Mouse (Mus musculus) lung, embryonic 14.5 days (tissue): ENCODE measurements at regions not wholly inside any gene's neighbourhood (a gene's known extent, or its start where the extent isn't known, plus 50 kb on each side); places are given as distances from the start of the nearest gene placed in this dataset.

Experiments
- ATAC-seq: fragments of 200-750 bp; cut with Nextera tagmentation; 2 replicates; pipeline ENCODE4 v1.8.0; 2017; ENCODE audit warnings: mild to moderate bottlenecking, moderate TSS enrichment, moderate library complexity; ENCODE audit not compliant: insufficient read depth
- DNase-seq: peaks from one replicate; pipeline ENCODE4 v3.0.0-alpha.2; 2015
- H3K27ac ChIP-seq: fragments of 300-500 bp; sonication (generic); 2 replicates; pipeline ENCODE4 v1.5.1; 2014; ENCODE audit warnings: low read depth, mild to moderate bottlenecking, moderate library complexity
- H3K27me3 ChIP-seq: fragments of 300-500 bp; sonication (generic); 2 replicates; pipeline ENCODE4 v1.6.1; 2014; ENCODE audit warnings: low read length, control low read depth; ENCODE audit not compliant: insufficient read depth
- H3K36me3 ChIP-seq: fragments of 300-500 bp; sonication (generic); 2 replicates; pipeline ENCODE4 v1.6.1; 2014; ENCODE audit warnings: control low read depth; ENCODE audit not compliant: insufficient read depth
- H3K4me1 ChIP-seq: fragments of 300-500 bp; sonication (generic); 2 replicates; pipeline ENCODE4 v1.6.1; 2014; ENCODE audit warnings: antibody characterized with exemption, control low read depth; ENCODE audit not compliant: insufficient read depth
- H3K4me2 ChIP-seq: fragments of 300-500 bp; sonication (generic); 2 replicates; pipeline ENCODE4 v1.6.1; 2014; ENCODE audit warnings: mild to moderate bottlenecking
- H3K4me3 ChIP-seq: fragments of 300-500 bp; sonication (generic); 2 replicates; pipeline ENCODE4 v1.5.1; 2014; ENCODE audit warnings: low read depth, low read length
- H3K9ac ChIP-seq: fragments of 300-500 bp; sonication (generic); 2 replicates; pipeline ENCODE4 v1.6.1; 2014
- H3K9me3 ChIP-seq: fragments of 300-500 bp; sonication (generic); 2 replicates; pipeline ENCODE4 v1.6.1; 2016; ENCODE audit warnings: low read depth, low read length, control low read depth
- CTCF ChIP-seq: IDR thresholded peaks from 2 replicates; pipeline ENCODE4 v1.5.1; 2016; ENCODE audit warnings: antibody characterized with exemption, low read depth
- WGBS: fragments of 180-500 bp; shearing (Covaris S2); extraction: QIAGEN DNeasy Blood & Tissue Kit; methylation state at CpG from one replicate; pipeline ENCODE4 v1.1.7; 2014; 5-methylcytosine and 5-hydroxymethylcytosine counted together

DNA sequence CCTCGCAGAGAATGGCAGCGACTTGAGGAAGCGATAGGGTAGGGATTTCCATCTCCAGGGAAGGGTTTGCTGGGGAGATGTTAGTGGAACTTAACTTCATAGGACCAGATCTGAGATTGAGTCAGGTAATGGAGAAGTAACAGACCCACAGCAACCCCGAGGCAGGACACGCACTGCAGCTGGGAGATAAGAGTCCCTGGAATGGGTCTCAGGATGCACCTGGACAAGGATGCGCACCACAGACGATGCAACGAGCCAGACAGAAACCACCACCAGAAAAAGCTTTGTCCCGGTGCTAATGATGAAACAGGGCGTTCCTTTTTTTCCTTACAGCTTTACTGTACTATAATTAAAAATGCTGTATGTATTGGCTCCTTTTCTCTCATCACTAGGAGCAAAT is 470.9 kb upstream of the Jarid2 start:
- no peak for DNase-seq
- H3K27ac ChIP-seq = no peak overlapping the region
- no peak for TF ChIP-seq CTCF
- H3K36me3 ChIP-seq = no peaks in the 10 kb centered on the region
- ATAC-seq = no peak
- no peaks in the 10 kb centered on the region for H3K27me3 ChIP-seq
- no peaks in the 10 kb centered on the region for H3K9me3 ChIP-seq
- H3K4me3 ChIP-seq = no peak overlapping the region
- H3K4me2 ChIP-seq = no peak overlapping the region
- H3K9ac ChIP-seq = no peak overlapping the region
- H3K4me1 ChIP-seq = peaks cover 3% of the 10 kb centered on the region; the same call in 1 of the 2 replicates
- 81% methylated on average over 10 of the region's 10 CpGs for WGBS

DNA sequence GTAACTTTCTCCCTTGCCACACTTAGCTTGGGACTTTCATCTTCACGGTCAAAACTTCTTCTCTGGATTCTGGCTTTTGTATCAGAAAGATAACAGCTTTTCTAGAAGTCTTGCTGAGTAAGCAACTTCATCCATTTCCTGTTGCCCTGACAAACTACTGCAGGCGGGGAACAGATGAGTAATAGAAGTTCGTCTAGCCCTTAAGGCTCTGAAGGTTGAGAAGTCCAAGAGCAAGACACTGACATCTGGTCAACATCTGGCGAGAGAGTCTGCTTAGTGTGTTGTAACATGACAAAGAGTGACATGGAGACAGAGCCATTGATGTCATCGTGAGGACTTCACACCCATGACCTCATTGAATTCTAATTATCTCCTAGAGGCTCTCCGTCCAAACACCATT is 469.2 kb upstream of the Jarid2 start:
- Histone ChIP-seq H3K36me3 (no peaks in the 10 kb centered on the region), H3K4me1 (peaks cover 3% of the 10 kb centered on the region; the same call in 1 of the 2 replicates), H3K9me3 (no peaks in the 10 kb centered on the region), H3K9ac (no peak overlapping the region), H3K4me2 (no peak overlapping the region), H3K4me3 (no peak overlapping the region), H3K27me3 (no peaks in the 10 kb centered on the region), H3K27ac (no peak overlapping the region)
- no peak for TF ChIP-seq CTCF
- 43% methylated on average over 6 of the region's 6 CpGs for WGBS
- DNase-seq = peak; percentile 45
- no peak for ATAC-seq

DNA sequence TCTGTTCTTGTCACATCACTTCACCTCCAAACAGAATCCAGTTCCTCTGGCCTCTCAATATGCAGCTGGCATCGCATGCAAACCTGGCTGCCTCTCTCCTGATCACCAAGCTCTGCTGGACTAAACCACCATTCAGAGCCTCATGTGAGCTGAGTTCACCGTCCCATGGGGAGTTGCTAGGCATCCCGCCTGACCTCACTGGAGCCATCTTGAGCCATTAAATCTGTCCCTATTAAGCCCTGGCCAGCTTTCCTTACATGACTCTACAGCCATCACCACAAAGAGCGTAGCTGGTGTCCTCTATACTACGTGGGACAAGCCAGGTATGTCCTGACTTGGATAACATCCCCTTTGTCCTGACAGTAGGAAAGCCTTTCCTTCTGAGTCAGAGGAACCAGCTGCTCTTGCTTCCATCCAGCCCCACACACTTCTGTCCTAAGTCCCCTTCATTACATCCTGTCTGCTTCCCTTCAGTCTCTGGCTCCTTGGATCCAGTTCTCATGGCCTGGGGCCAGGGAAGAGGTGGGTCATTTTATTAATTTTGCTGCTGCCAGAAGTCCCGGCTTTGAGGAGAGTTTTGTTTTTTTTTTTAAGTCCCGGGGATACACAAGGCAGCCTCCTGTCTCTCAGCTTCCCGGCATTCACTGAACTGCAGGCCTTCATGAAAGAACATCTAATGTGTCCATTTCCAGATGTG is 468.5 kb upstream of the Jarid2 start:
- H3K4me3 ChIP-seq = no peak overlapping the region
- H3K36me3 ChIP-seq = no peaks in the 10 kb centered on the region
- H3K9me3 ChIP-seq = no peaks in the 10 kb centered on the region
- DNase-seq (peak; percentile 70), ATAC-seq (no peak)
- peaks cover 3% of the 10 kb centered on the region; the same call in 1 of the 2 replicates for H3K4me1 ChIP-seq
- no peak for TF ChIP-seq CTCF
- no peak overlapping the region for H3K4me2 ChIP-seq
- no peak overlapping the region for H3K9ac ChIP-seq
- no peaks in the 10 kb centered on the region for H3K27me3 ChIP-seq
- no peak overlapping the region; the same call in 1 of the 2 replicates for H3K27ac ChIP-seq
- 62% methylated on average over 8 of the region's 8 CpGs for WGBS

DNA sequence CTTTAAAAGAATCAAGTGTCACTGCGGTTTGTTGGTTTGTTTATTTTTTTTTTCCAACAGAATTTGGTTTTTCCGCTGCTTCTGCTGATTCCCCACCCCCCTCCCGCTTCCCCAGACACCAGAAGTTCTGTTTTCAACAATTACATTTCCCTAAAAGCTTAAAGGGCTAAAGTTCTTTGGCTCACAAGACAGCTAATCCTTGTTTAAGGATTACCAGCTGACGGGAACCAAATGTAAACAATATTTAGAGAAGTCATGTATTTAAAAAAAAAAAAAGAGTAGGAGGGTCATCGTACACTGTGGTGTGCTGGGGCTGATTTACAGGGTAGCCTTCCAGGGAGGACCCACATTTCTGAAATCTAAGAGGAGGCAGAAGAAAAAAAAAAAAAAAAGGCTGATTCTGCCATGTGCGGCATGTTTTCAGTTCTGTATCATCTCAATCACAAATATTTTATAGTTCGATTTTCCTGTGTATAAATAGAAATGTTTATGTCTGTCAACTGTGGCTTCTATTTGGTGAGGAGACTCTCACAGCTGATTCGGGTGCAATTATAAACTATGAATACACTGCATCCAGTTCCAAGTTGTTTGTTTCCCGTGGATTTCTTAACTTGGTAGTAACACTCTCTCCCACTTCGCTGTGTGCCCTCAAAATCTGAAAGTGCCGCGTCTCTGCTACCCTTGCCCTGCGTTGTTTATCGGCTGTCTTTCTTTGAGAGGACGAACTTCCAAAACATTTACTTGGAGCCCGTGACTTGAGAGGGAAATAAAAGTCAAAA is 456.3 kb upstream of the Jarid2 start:
- TF ChIP-seq CTCF = no peak
- no peak overlapping the region for H3K9ac ChIP-seq
- no peaks in the 10 kb centered on the region for H3K9me3 ChIP-seq
- ATAC-seq = peak; percentile 73
- no peaks in the 10 kb centered on the region for H3K36me3 ChIP-seq
- DNase-seq = peak; percentile 65
- H3K4me2 ChIP-seq = peak overlapping the region; percentile 40
- 39% methylated on average over 16 of the region's 16 CpGs for WGBS
- no peaks in the 10 kb centered on the region for H3K27me3 ChIP-seq
- 0 out of 2 replicates have a peak overlapping the region, but pooled peaks have one; percentile 54 for H3K27ac ChIP-seq
- H3K4me1 ChIP-seq = no peaks in the 10 kb centered on the region
- no peak overlapping the region for H3K4me3 ChIP-seq

DNA sequence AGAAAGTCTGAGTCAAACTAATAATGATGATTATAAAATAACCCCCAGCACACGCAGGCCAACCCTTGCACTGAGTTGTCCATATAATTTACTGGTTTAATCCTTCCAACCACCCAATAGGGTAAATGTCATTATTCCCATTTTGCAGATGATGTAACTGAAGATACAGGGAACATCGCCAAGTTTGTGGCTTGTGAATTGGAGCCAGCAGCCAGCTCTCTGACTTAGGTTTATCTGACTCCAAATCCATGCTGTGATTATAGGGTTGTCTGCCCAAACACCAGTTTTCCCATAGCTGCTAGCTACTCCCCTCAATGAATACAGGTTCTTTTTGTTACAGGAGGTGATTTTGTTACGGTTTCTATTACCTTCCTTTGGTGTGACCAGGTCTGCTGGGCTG is 451.3 kb upstream of the Jarid2 start:
- H3K4me2 ChIP-seq = no peak overlapping the region
- no peak for ATAC-seq
- WGBS = 76% methylated on average over 3 of the region's 3 CpGs
- no peaks in the 10 kb centered on the region for H3K9me3 ChIP-seq
- H3K9ac ChIP-seq = no peak overlapping the region
- peaks cover 3% of the 10 kb centered on the region; the same call in 1 of the 2 replicates for H3K4me1 ChIP-seq
- H3K4me3 ChIP-seq = no peak overlapping the region
- no peaks in the 10 kb centered on the region for H3K36me3 ChIP-seq
- DNase-seq = no peak
- no peak overlapping the region for H3K27ac ChIP-seq
- TF ChIP-seq CTCF = no peak
- no peaks in the 10 kb centered on the region for H3K27me3 ChIP-seq

DNA sequence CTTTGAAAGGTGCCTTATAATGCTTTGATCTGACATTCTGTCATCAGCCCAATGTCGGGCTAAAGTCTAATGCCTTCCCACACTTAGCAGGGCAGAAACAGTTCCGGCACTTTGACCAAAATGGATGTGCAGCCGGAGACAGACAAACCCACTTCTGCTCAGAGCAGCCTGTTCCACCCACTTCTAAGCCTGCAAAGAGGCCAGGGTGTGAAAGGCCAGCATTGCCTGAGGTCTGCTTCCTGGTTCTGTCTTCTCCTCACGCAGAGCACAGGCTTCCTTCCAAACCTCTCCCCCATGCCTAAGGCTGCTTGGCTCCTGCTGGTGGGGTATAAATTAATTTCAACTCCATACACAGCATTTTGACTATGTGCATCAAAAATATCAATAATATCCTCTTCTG is 450.2 kb upstream of the Jarid2 start:
- TF ChIP-seq CTCF = no peak
- Histone ChIP-seq H3K27me3 (no peaks in the 10 kb centered on the region), H3K27ac (no peak overlapping the region), H3K4me1 (peaks cover 3% of the 10 kb centered on the region; the same call in 1 of the 2 replicates), H3K9me3 (no peaks in the 10 kb centered on the region), H3K9ac (no peak overlapping the region), H3K4me3 (no peak overlapping the region), H3K4me2 (no peak overlapping the region), H3K36me3 (no peaks in the 10 kb centered on the region)
- DNase-seq = peak; percentile 22
- no peak for ATAC-seq
- WGBS = 27% methylated on average over 4 of the region's 4 CpGs

DNA sequence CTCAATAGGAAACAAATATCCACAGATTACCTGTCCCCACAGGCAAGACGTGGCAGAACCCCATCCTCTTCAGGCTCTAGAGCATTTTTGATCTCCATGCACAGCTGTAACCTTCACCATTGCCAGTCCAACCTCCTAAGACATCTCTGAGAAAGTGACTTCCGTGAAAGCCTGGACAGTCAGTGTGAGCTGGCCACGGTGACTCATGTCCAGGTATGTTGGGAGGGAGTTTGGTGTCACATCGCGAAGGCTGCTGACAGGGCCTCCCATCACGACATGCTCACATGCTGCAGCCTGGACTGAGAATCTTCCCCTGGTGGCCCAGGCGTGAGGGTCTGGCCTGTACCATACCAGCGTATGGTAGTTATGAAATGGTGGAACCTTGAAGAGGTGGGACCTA is 449.0 kb upstream of the Jarid2 start:
- no peaks in the 10 kb centered on the region for H3K27me3 ChIP-seq
- H3K27ac ChIP-seq = no peak overlapping the region
- no peak for ATAC-seq
- DNase-seq = no peak
- WGBS = 94% methylated on average over 8 of the region's 8 CpGs
- TF ChIP-seq CTCF = no peak
- no peak overlapping the region for H3K9ac ChIP-seq
- H3K4me3 ChIP-seq = no peak overlapping the region
- peaks cover 3% of the 10 kb centered on the region; the same call in 1 of the 2 replicates for H3K4me1 ChIP-seq
- no peaks in the 10 kb centered on the region for H3K9me3 ChIP-seq
- H3K4me2 ChIP-seq = no peak overlapping the region
- no peaks in the 10 kb centered on the region for H3K36me3 ChIP-seq
